Mouse (Mus musculus) brown adipose tissue, adult 24 weeks (tissue): ENCODE results near the gene Bad. TPM values are rescaled to one million over a fixed set of nuclear protein-coding genes. Genes with fewer than 3 reads are reported as not detected.
A peak's percentile ranks its signal among the peaks of the same experiment; 100 is the strongest.
"Not testable (repeated sequence)": the region's sequence is repeated elsewhere in the genome, so short reads cannot be mapped to it uniquely, and the experiment has no call there.

Source experiments
- H3K27ac ChIP-seq: fragments of 200-500 bp; replicated peaks from 2 replicates; pipeline ENCODE4 v1.5.1; 2012; ENCODE audit warnings: low read depth, mild to moderate bottlenecking, low read length
- H3K4me1 ChIP-seq: fragments of 200-500 bp; 2 replicates; pipeline ENCODE4 v1.6.1; 2012; ENCODE audit warnings: low read length, mixed read lengths; ENCODE audit not compliant: control insufficient read depth, insufficient read depth, insufficient read length
- H3K4me3 ChIP-seq: fragments of 200-500 bp; 2 replicates; pipeline ENCODE4 v1.5.1; 2012; ENCODE audit warnings: low read depth, mild to moderate bottlenecking, low read length, moderate library complexity; ENCODE audit not compliant: insufficient read depth
- polyA plus RNA-seq: library from polyadenylated mRNA; stranded (reverse); fragments of >200 nt; gene quantifications from 2 replicates; pipeline ENCODE4 v1.2.4, GENCODE M21; 2012; ENCODE audit not compliant: missing spikeins, insufficient read depth, insufficient read length

Gene Bad
- polyA plus RNA-seq: 47.1 and 49.4 TPM in 2 replicates

GRCm38 (mm10) chr19:6941372-6942248, at the start of gene Bad:
Gene Bad, plus strand, starts transcription at chr19:6941861.
- H3K4me3 ChIP-seq: peak within 1 kb of the TSS; percentile 82
- peak within 1 kb of the TSS; percentile 84 for H3K27ac ChIP-seq
- peaks cover 5% of the 10 kb centered on the region; the same call in 1 of the 2 replicates for H3K4me1 ChIP-seq

- no peak overlapping the region for H3K27ac ChIP-seq
- no peak overlapping the region for H3K4me3 ChIP-seq
- no peaks in the 10 kb centered on the region for H3K4me1 ChIP-seq
Observed at GRCm38 (mm10) chr19:6892512-6892911, 49.1 kb upstream of the Bad start.

- H3K27ac ChIP-seq: no peak overlapping the region
- no peaks in the 10 kb centered on the region for H3K4me1 ChIP-seq
- no peak overlapping the region for H3K4me3 ChIP-seq
Observed at GRCm38 (mm10) chr19:6893731-6894451, 47.8 kb upstream of the Bad start.

GRCm38 (mm10) chr19:6895608-6896305, 45.9 kb upstream of the Bad start:
- not testable (repeated sequence) for H3K4me1 ChIP-seq, H3K27ac ChIP-seq
- peak overlapping the region; percentile 14; the same call in 1 of the 2 replicates for H3K4me3 ChIP-seq

GRCm38 (mm10) chr19:6899641-6900040, 42.0 kb upstream of the Bad start:
- Histone ChIP-seq H3K27ac (no peak overlapping the region), H3K4me1 (no peaks in the 10 kb centered on the region), H3K4me3 (no peak overlapping the region)

GRCm38 (mm10) chr19:6903031-6903430, 38.6 kb upstream of the Bad start:
- Histone ChIP-seq H3K27ac (no peak overlapping the region), H3K4me3 (no peak overlapping the region), H3K4me1 (peaks cover 3% of the 10 kb centered on the region; the same call in 1 of the 2 replicates)

GRCm38 (mm10) chr19:6904846-6905245, 36.8 kb upstream of the Bad start:
- H3K27ac ChIP-seq: no peak overlapping the region
- no peak overlapping the region for H3K4me3 ChIP-seq
- peaks cover 5% of the 10 kb centered on the region; the same call in 1 of the 2 replicates for H3K4me1 ChIP-seq

GRCm38 (mm10) chr19:6905498-6906159, 36.0 kb upstream of the Bad start:
- Histone ChIP-seq H3K27ac (no peak overlapping the region), H3K4me1 (peaks cover 5% of the 10 kb centered on the region; the same call in 1 of the 2 replicates)

GRCm38 (mm10) chr19:6906199-6906598, 35.5 kb upstream of the Bad start:
- Histone ChIP-seq H3K27ac (no peak overlapping the region), H3K4me3 (no peak overlapping the region)

More at GRCm38 (mm10) chr19:6905498-6906159, 36.0 kb upstream of the Bad start:
- no peak overlapping the region for H3K4me3 ChIP-seq

GRCm38 (mm10) chr19:6907094-6907493, 34.6 kb upstream of the Bad start:
- Histone ChIP-seq H3K4me1 (peaks cover 5% of the 10 kb centered on the region; the same call in 1 of the 2 replicates), H3K27ac (no peak overlapping the region), H3K4me3 (no peak overlapping the region)

More at GRCm38 (mm10) chr19:6906199-6906598, 35.5 kb upstream of the Bad start:
- H3K4me1 ChIP-seq: peaks cover 5% of the 10 kb centered on the region; the same call in 1 of the 2 replicates

- H3K27ac ChIP-seq: 0 out of 2 replicates have a peak overlapping the region, but pooled peaks have one; percentile 26
- H3K4me1 ChIP-seq: peaks cover 5% of the 10 kb centered on the region; the same call in 1 of the 2 replicates
- peak overlapping the region; percentile 66 for H3K4me3 ChIP-seq
Observed at GRCm38 (mm10) chr19:6907811-6908540, 33.7 kb upstream of the Bad start.

GRCm38 (mm10) chr19:6909021-6909420, 32.6 kb upstream of the Bad start:
- Histone ChIP-seq H3K4me3 (peak overlapping the region; percentile 66), H3K27ac (peak overlapping the region; percentile 69), H3K4me1 (peaks cover 5% of the 10 kb centered on the region; the same call in 1 of the 2 replicates)

GRCm38 (mm10) chr19:6909507-6910289, 32.0 kb upstream of the Bad start, which contains the start of the genes Trmt112 and Prdx5:
Gene Trmt112, plus strand, starts transcription at chr19:6909698.
Gene Prdx5, minus strand, starts transcription at chr19:6910106.
- Histone ChIP-seq H3K4me1 (peaks cover 5% of the 10 kb centered on the region; the same call in 1 of the 2 replicates), H3K4me3 (peak within 1 kb of the TSS; percentile 66), H3K27ac (peak within 1 kb of the TSS; percentile 97)
